Mouse (Mus musculus) small intestine, adult 2 months (tissue): ENCODE data around the gene Mgll.

Experiments used
- CTCF ChIP-seq: fragments of 200-500 bp; IDR thresholded peaks from 2 replicates; pipeline ENCODE4 v1.5.1; 2012; ENCODE audit warnings: low read depth, mild to moderate bottlenecking, control low read depth, inconsistent platforms, low read length, moderate library complexity, mixed read lengths; ENCODE audit not compliant: insufficient replicate concordance, insufficient read length; ENCODE audit errors: extremely low read depth
- POLR2A ChIP-seq: fragments of 200-500 bp; IDR thresholded peaks from 2 replicates; pipeline ENCODE4 v1.6.1; 2012; ENCODE audit warnings: low read depth, mild to moderate bottlenecking, control low read depth, inconsistent platforms, low read length, moderate library complexity

- TF ChIP-seq CTCF (peak; percentile 48; the same call in 1 of the 2 replicates), POLR2A (no peak)
Observed at GRCm38 (mm10) chr6:88831456-88831855, 107.2 kb downstream of the Mgll start.
